Mouse (Mus musculus) spleen, adult 2 months (tissue): Measurements from ENCODE around the gene Fpgs.

Source experiments
- CTCF ChIP-seq: fragments of 200-500 bp; IDR thresholded peaks from 2 replicates; pipeline ENCODE4 v1.5.1; 2011; ENCODE audit warnings: mild to moderate bottlenecking, inconsistent platforms; ENCODE audit not compliant: insufficient read depth, insufficient read length, insufficient replicate concordance; ENCODE audit errors: extremely low read depth
- POLR2A ChIP-seq: fragments of 200-500 bp; IDR thresholded peaks from 2 replicates; pipeline ENCODE4 v1.6.1; 2011; ENCODE audit warnings: low read depth, low read length, inconsistent platforms

DNA sequence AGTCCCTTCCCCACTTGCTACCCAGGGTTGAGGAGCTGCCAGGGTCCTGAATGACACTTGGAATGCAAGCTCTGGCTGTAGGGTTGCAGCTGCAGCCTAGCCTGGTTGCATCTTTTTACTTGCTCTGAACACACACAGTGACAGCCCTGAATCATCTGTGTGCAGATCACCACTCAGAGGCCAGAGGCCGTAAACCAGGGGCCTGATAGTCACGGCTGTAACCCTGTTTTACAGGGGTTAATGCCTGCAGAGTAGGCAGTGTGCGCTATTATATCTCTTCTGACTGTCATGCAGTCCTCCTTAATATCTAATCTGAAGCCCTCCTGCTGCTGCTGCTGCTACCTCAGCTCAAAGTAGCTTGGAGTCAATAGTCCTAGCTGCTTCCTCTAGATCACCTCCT is 34.1 kb downstream of the Fpgs start:
- no peak for TF ChIP-seq POLR2A
- TF ChIP-seq CTCF, result no peak
